Mouse (Mus musculus) brain, embryonic 14.5 days (tissue): ENCODE data around the gene Cic.

Experiments used
- CTCF ChIP-seq: fragments of 200-500 bp; IDR thresholded peaks from 2 replicates; pipeline ENCODE4 v1.5.1; 2012; ENCODE audit warnings: inconsistent platforms, mild to moderate bottlenecking, moderate library complexity, borderline replicate concordance; ENCODE audit not compliant: insufficient read depth, insufficient read length; ENCODE audit errors: extremely low read depth
- POLR2A ChIP-seq: fragments of 200-500 bp; IDR thresholded peaks from 2 replicates; pipeline ENCODE4 v1.6.1; 2012; ENCODE audit warnings: mild to moderate bottlenecking, inconsistent platforms, borderline replicate concordance; ENCODE audit not compliant: poor library complexity, insufficient read depth, insufficient read length, severe bottlenecking; ENCODE audit errors: extremely low read depth

- TF ChIP-seq POLR2A (no peak), CTCF (no peak)
Measured at GRCm38 (mm10) chr7:25270652-25271633, 3.4 kb downstream of the Cic start.
